Mouse (Mus musculus): ENCODE results near the gene Gm20671. TPM values are rescaled to one million over a fixed set of nuclear protein-coding genes. Genes with fewer than 3 reads are reported as not detected.

The Gm20671 gene
- total RNA-seq, 2 experiments from 2014 or later, result not detected

Other genes starting within 250 kb of the Gm20671 start
- 10 to 100 TPM; 10.1 to 13.0 TPM for gene Yes1, start 215.9 kb downstream of the Gm20671 start, total RNA-seq (2021)
- gene Pisd, start 41.5 kb downstream of the Gm20671 start, total RNA-seq (2021), result 10 to 100 TPM; 62.2 to 62.9 TPM
- gene Prr14l, start 27.1 kb upstream of the Gm20671 start, total RNA-seq (2021), result 10 to 100 TPM; 48.0 to 48.8 TPM
- 10 to 100 TPM; 69.8 to 74.9 TPM for gene Depdc5, start 36.6 kb upstream of the Gm20671 start, total RNA-seq (2021)
- 1,000 to 10,000 TPM; 1,080 to 1,138 TPM for gene Ywhah, start 191.7 kb upstream of the Gm20671 start, total RNA-seq (2021)

Measured in layer of hippocampus, adult 18-20 months (tissue).